Mouse (Mus musculus): ENCODE measurements around the gene Inpp5a. TPM values are rescaled to one million over a fixed set of nuclear protein-coding genes. Genes with fewer than 3 reads are reported as not detected.

Gene Inpp5a
- polyA plus RNA-seq, 1 experiment from 2014 or later = 25.4 TPM

DNA sequence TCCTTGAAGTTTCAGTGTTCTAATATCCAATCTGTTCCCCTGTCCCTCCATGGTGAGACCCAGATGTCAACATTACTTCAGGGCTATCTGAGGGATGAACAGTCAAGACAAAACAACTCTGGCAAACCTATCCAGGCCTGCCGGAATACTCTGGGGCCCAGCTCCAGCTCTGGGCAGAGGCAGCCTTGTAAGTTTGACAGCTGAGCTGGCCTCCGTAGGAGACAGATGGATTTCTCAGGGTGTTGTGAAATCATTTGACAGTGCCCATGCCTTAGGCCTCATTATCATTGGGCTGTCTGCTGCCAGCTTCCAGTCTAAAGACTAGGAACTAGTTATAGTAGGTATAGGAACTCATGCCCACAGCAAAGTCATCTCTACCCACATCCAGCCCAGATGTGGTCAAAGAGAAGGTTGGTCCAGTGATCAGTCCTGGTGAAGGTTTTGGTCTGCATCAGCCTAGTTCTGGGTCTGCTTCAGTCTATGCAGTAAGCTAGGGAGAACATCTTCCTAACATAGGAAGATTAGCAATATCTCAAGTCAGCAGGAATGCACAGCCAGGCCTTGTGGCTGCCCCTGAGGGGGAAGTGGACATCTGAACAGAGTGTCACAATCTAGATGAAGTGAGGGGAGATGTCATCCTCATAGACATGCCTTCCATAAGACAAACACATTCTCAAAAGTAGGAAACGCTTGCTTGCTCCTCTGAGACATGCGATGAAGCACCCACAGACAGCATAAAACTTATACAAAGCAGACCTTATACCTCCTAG, 34.4 kb upstream of the Inpp5a start:
- Histone ChIP-seq H3K36me3 (ENCODE audit: control insufficient read depth, insufficient read depth, low read length) (no peaks in the 10 kb centered on the region), H3K9me3 (ENCODE audit: control insufficient read depth, low read length) (no peaks in the 10 kb centered on the region), H3K27me3 (ENCODE audit: control insufficient read depth, insufficient read depth, low read length) (no peaks in the 10 kb centered on the region), H3K4me1 (replicated peaks; ENCODE audit: control insufficient read depth, insufficient read depth) (no peaks in the 10 kb centered on the region), H3K4me2 (replicated peaks; ENCODE audit: low read depth) (no peak overlapping the region), H3K9ac (ENCODE audit: low read length) (no peak overlapping the region), H3K4me3 (ENCODE audit: low read depth, low read length) (no peak overlapping the region), H3K27ac (replicated peaks) (no peak overlapping the region)
- 79% methylated on average over 4 of the region's 4 CpGs for WGBS
- no peak for DNase-seq (ENCODE audit: low spot score)
- ATAC-seq (ENCODE audit: low FRiP score, low TSS enrichment) = no peak
- no peak for TF ChIP-seq CTCF (IDR thresholded peaks at IDR 0.05; ENCODE audit: low read depth)
- no peak for TF ChIP-seq EP300 (optimal IDR thresholded peaks at IDR 0.05)

- Histone ChIP-seq H3K36me3 (ENCODE audit: control insufficient read depth, insufficient read depth, low read length) (no peaks in the 10 kb centered on the region), H3K4me3 (ENCODE audit: low read depth, low read length) (no peak overlapping the region), H3K27me3 (ENCODE audit: control insufficient read depth, insufficient read depth, low read length) (no peaks in the 10 kb centered on the region), H3K9me3 (ENCODE audit: control insufficient read depth, low read length) (no peaks in the 10 kb centered on the region), H3K9ac (ENCODE audit: low read length) (no peak overlapping the region), H3K27ac (replicated peaks) (peak overlapping the region; percentile 25; the same call in 1 of the 2 replicates), H3K4me1 (replicated peaks; ENCODE audit: control insufficient read depth, insufficient read depth) (0 out of 2 replicates have a peak, but pooled peaks cover 2% of the 10 kb centered on the region), H3K4me2 (replicated peaks; ENCODE audit: low read depth) (no peak overlapping the region)
- 41% methylated on average over 2 of the region's 2 CpGs for WGBS
- DNase-seq (ENCODE audit: low spot score) = peak; percentile 51
- no peak for TF ChIP-seq CTCF (IDR thresholded peaks at IDR 0.05; ENCODE audit: low read depth)
- TF ChIP-seq EP300 (optimal IDR thresholded peaks at IDR 0.05) = no peak
- ATAC-seq (ENCODE audit: low FRiP score, low TSS enrichment) = peak; percentile 94
Measured at GRCm38 (mm10) chr7:139357043-139357442, 31.9 kb upstream of the Inpp5a start.

DNA sequence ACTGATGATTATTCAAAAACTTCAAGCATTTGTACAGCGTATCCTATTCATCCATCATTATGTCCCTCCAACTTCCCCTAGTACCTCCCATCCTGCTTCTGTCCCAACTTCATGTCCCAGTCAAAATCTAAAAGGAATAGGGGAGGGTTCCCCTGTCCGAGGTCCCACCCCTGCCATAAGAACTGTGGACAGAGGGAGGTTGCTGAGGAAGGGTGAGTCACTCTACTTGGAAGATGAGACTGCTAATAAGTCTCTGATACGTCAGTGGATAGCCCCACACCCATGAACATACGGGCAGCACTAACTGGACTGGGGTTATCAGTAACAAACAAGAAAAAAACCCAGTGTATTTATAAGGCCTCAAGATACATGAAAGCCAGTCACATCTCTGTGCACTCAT, 29.0 kb upstream of the Inpp5a start:
- Histone ChIP-seq H3K27me3 (ENCODE audit: control insufficient read depth, insufficient read depth, low read length) (no peaks in the 10 kb centered on the region), H3K9ac (ENCODE audit: low read length) (no peak overlapping the region), H3K4me3 (ENCODE audit: low read depth, low read length) (no peak overlapping the region), H3K27ac (replicated peaks) (no peak overlapping the region; the same call in 1 of the 2 replicates), H3K9me3 (ENCODE audit: control insufficient read depth, low read length) (no peaks in the 10 kb centered on the region), H3K4me2 (replicated peaks; ENCODE audit: low read depth) (no peak overlapping the region), H3K36me3 (ENCODE audit: control insufficient read depth, insufficient read depth, low read length) (no peaks in the 10 kb centered on the region), H3K4me1 (replicated peaks; ENCODE audit: control insufficient read depth, insufficient read depth) (peaks cover 16% of the 10 kb centered on the region)
- ATAC-seq (ENCODE audit: low FRiP score, low TSS enrichment) (peak; percentile 71; the same call in 1 of the 2 replicates), DNase-seq (ENCODE audit: low spot score) (no peak)
- 39% methylated on average over 4 of the region's 4 CpGs for WGBS
- TF ChIP-seq EP300 (optimal IDR thresholded peaks at IDR 0.05) (no peak), CTCF (IDR thresholded peaks at IDR 0.05; ENCODE audit: low read depth) (no peak)

DNA sequence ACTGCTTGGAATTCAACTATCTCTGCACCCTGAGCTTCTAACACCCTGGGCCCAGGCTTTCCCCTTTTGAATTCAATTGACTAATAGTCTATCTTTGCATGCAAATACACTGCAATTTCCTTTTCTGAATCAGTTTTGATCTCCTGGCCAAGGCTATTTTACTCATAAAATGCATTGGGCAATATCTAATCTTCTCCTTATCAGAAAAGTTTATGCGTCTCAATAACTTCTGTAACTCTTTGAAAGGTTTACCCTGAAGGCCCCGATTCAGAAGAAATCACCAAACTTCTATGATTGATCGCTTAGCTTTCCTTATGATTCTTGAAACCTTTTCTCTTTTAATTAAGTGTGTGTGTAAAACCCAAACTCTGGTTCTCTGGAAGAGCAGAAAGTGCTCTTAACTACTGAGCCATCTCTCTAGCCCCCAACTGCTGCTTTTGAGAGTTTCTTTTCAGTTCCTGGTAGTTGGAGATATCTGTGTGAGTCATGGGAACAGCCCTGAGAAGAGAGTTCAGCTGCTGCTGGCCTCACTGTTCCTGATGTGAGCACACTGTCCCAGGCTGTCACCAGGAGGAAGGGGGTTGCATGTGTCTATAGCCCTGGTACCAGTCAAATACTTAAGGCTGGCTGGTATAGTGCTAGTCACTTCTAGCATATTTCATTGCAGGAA, 27.9 kb upstream of the Inpp5a start:
- H3K27ac ChIP-seq (replicated peaks) = no peak overlapping the region
- no peaks in the 10 kb centered on the region for H3K36me3 ChIP-seq (ENCODE audit: control insufficient read depth, insufficient read depth, low read length)
- no peak overlapping the region for H3K9ac ChIP-seq (ENCODE audit: low read length)
- no peaks in the 10 kb centered on the region for H3K27me3 ChIP-seq (ENCODE audit: control insufficient read depth, insufficient read depth, low read length)
- TF ChIP-seq EP300 (optimal IDR thresholded peaks at IDR 0.05) = no peak
- TF ChIP-seq CTCF (IDR thresholded peaks at IDR 0.05; ENCODE audit: low read depth) = no peak
- no peak overlapping the region for H3K4me2 ChIP-seq (replicated peaks; ENCODE audit: low read depth)
- WGBS = 64% methylated on average over 3 of the region's 3 CpGs
- DNase-seq (ENCODE audit: low spot score) (no peak), ATAC-seq (ENCODE audit: low FRiP score, low TSS enrichment) (no peak)
- no peak overlapping the region for H3K4me3 ChIP-seq (ENCODE audit: low read depth, low read length)
- H3K4me1 ChIP-seq (replicated peaks; ENCODE audit: control insufficient read depth, insufficient read depth) = peaks cover 21% of the 10 kb centered on the region
- H3K9me3 ChIP-seq (ENCODE audit: control insufficient read depth, low read length) = no peaks in the 10 kb centered on the region

DNA sequence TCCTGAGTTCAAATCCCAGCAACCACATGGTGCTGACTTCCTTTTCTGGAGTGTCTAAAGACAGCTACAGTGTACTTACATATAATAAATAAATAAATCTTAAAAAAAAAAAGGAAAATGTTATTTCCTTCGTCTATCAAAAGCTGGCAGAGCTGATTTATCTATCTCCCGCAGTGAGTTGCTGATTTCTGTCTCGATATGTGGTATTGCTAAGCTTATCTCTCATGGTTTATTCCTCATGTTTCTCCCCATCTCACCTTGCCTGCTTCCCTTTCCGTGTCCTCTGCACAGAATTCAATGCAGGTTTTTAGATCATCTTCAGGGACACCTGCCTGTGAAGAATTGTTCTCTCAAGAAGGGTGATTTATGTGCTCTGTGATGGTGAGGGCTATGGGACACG, 27.1 kb upstream of the Inpp5a start:
- Histone ChIP-seq H3K4me2 (replicated peaks; ENCODE audit: low read depth) (no peak overlapping the region), H3K4me1 (replicated peaks; ENCODE audit: control insufficient read depth, insufficient read depth) (peaks cover 24% of the 10 kb centered on the region), H3K4me3 (ENCODE audit: low read depth, low read length) (no peak overlapping the region), H3K27ac (replicated peaks) (no peak overlapping the region), H3K9ac (ENCODE audit: low read length) (no peak overlapping the region), H3K27me3 (ENCODE audit: control insufficient read depth, insufficient read depth, low read length) (no peaks in the 10 kb centered on the region), H3K36me3 (ENCODE audit: control insufficient read depth, insufficient read depth, low read length) (no peaks in the 10 kb centered on the region), H3K9me3 (ENCODE audit: control insufficient read depth, low read length) (no peaks in the 10 kb centered on the region)
- DNase-seq (ENCODE audit: low spot score) (no peak), ATAC-seq (ENCODE audit: low FRiP score, low TSS enrichment) (no peak)
- TF ChIP-seq EP300 (optimal IDR thresholded peaks at IDR 0.05) (no peak), CTCF (IDR thresholded peaks at IDR 0.05; ENCODE audit: low read depth) (no peak)
- 87% methylated on average over 5 of the region's 5 CpGs for WGBS

DNA sequence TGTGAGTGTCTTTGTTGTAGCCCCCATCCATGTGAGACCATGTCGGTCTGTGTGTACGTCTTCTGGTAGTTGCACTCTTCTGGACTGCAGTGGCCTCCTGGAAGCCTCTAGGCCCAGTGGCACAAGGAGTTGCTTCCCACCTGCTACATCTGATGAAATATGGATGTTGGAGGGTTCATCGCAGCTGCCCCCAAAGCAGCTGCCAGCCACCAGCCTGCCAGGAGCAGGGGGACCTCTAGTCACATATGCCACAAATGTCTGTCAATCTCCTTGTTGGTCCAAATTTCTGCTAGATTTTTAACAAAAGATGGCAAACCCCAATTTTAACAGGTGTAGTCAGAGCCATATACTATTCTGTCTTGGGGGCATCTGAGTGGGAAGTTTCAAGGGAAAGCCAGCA, 26.4 kb upstream of the Inpp5a start:
- TF ChIP-seq CTCF (IDR thresholded peaks at IDR 0.05; ENCODE audit: low read depth) (no peak), EP300 (optimal IDR thresholded peaks at IDR 0.05) (no peak)
- Histone ChIP-seq H3K27me3 (ENCODE audit: control insufficient read depth, insufficient read depth, low read length) (no peaks in the 10 kb centered on the region), H3K4me1 (replicated peaks; ENCODE audit: control insufficient read depth, insufficient read depth) (peaks cover 24% of the 10 kb centered on the region), H3K9me3 (ENCODE audit: control insufficient read depth, low read length) (no peaks in the 10 kb centered on the region), H3K4me2 (replicated peaks; ENCODE audit: low read depth) (no peak overlapping the region), H3K27ac (replicated peaks) (no peak overlapping the region), H3K36me3 (ENCODE audit: control insufficient read depth, insufficient read depth, low read length) (no peaks in the 10 kb centered on the region), H3K4me3 (ENCODE audit: low read depth, low read length) (no peak overlapping the region), H3K9ac (ENCODE audit: low read length) (no peak overlapping the region)
- 88% methylated on average over 3 of the region's 3 CpGs for WGBS
- ATAC-seq (ENCODE audit: low FRiP score, low TSS enrichment) (no peak), DNase-seq (ENCODE audit: low spot score) (no peak)
